Mouse (Mus musculus) embryonic facial prominence, embryonic 15.5 days (tissue): ENCODE data around the gene Slit3. TPM values are rescaled to one million over a fixed set of nuclear protein-coding genes. Genes with fewer than 3 reads are reported as not detected.

Experiments
- ATAC-seq: fragments of 200-750 bp; cut with Nextera tagmentation; 2 replicates; pipeline ENCODE4 v1.8.0; 2017; ENCODE audit warnings: low read depth, moderate TSS enrichment; ENCODE audit not compliant: insufficient number of reproducible peaks, low FRiP score, low TSS enrichment
- H3K27ac ChIP-seq: fragments of 300-500 bp; sonication (generic); replicated peaks from 2 replicates; pipeline ENCODE4 v1.5.1; 2015; ENCODE audit warnings: mild to moderate bottlenecking, inconsistent platforms
- H3K27me3 ChIP-seq: fragments of 300-500 bp; sonication (generic); 2 replicates; pipeline ENCODE4 v1.6.1; 2015; ENCODE audit warnings: inconsistent platforms
- H3K36me3 ChIP-seq: fragments of 300-500 bp; sonication (generic); 2 replicates; pipeline ENCODE4 v1.6.1; 2015; ENCODE audit warnings: mild to moderate bottlenecking, inconsistent platforms
- H3K4me1 ChIP-seq: fragments of 300-500 bp; sonication (generic); 2 replicates; pipeline ENCODE4 v1.6.1; 2015; ENCODE audit warnings: inconsistent platforms
- H3K4me2 ChIP-seq: fragments of 300-500 bp; sonication (generic); replicated peaks from 2 replicates; pipeline ENCODE4 v1.6.1; 2015; ENCODE audit warnings: mild to moderate bottlenecking, inconsistent platforms
- H3K4me3 ChIP-seq: fragments of 300-500 bp; sonication (generic); replicated peaks from 2 replicates; pipeline ENCODE4 v1.5.1; 2015; ENCODE audit warnings: mild to moderate bottlenecking, inconsistent platforms
- H3K9ac ChIP-seq: fragments of 300-500 bp; sonication (generic); 2 replicates; pipeline ENCODE4 v1.6.1; 2015; ENCODE audit warnings: inconsistent platforms
- H3K9me3 ChIP-seq: fragments of 300-500 bp; sonication (generic); replicated peaks from 2 replicates; pipeline ENCODE4 v1.6.1; 2016; ENCODE audit warnings: inconsistent platforms
- WGBS: fragments of 180-500 bp; shearing (Covaris S2); methylation state at CpG from one replicate; pipeline ENCODE4 v1.1.7; 2015; 5-methylcytosine and 5-hydroxymethylcytosine counted together
- polyA plus RNA-seq: library from polyadenylated mRNA; unstranded; fragments of >200 nt; fragmentation: Nextera tagmentation; extraction: Ambion mirVana; gene quantifications from 2 replicates; pipeline ENCODE4 v1.2.1, GENCODE M21; 2015

Slit3 gene
- polyA plus RNA-seq, 1 experiment from 2014 or later = 27.6 TPM

GRCm38 (mm10) chr11:35124489-35125107 is 3.6 kb downstream of the Slit3 start:
- Histone ChIP-seq H3K9me3 (no peaks in the 10 kb centered on the region), H3K27ac (peak overlapping the region; percentile 71), H3K4me1 (peaks cover 64% of the 10 kb centered on the region), H3K36me3 (no peaks in the 10 kb centered on the region), H3K9ac (no peak overlapping the region), H3K27me3 (peaks cover 9% of the 10 kb centered on the region; the same call in 1 of the 2 replicates), H3K4me3 (0 out of 2 replicates have a peak overlapping the region, but pooled peaks have one; percentile 4), H3K4me2 (peak overlapping the region; percentile 60; the same call in 1 of the 2 replicates)
- 42% methylated on average over 17 of the region's 17 CpGs for WGBS
- no peak for ATAC-seq

GRCm38 (mm10) chr11:35125108-35125490 is 4.1 kb downstream of the Slit3 start:
- H3K9me3 ChIP-seq = no peaks in the 10 kb centered on the region
- peaks cover 9% of the 10 kb centered on the region; the same call in 1 of the 2 replicates for H3K27me3 ChIP-seq
- peaks cover 61% of the 10 kb centered on the region for H3K4me1 ChIP-seq
- no peak overlapping the region for H3K4me3 ChIP-seq
- WGBS = 22% methylated on average over 10 of the region's 10 CpGs
- 0 out of 2 replicates have a peak overlapping the region, but pooled peaks have one; percentile 13 for H3K4me2 ChIP-seq
- no peak overlapping the region for H3K9ac ChIP-seq
- ATAC-seq = no peak
- peak overlapping the region; percentile 71 for H3K27ac ChIP-seq
- no peaks in the 10 kb centered on the region for H3K36me3 ChIP-seq

- H3K36me3 ChIP-seq = no peaks in the 10 kb centered on the region
- 80% methylated on average over 5 of the region's 5 CpGs for WGBS
- peaks cover 8% of the 10 kb centered on the region; the same call in 1 of the 2 replicates for H3K4me1 ChIP-seq
- no peaks in the 10 kb centered on the region for H3K27me3 ChIP-seq
- no peak overlapping the region for H3K9ac ChIP-seq
- no peak overlapping the region for H3K4me2 ChIP-seq
- ATAC-seq = no peak
- H3K4me3 ChIP-seq = no peak overlapping the region
- no peaks in the 10 kb centered on the region for H3K9me3 ChIP-seq
- no peak overlapping the region for H3K27ac ChIP-seq
Measured at GRCm38 (mm10) chr11:35131740-35132139, 10.7 kb downstream of the Slit3 start.

- Histone ChIP-seq H3K9me3 (no peaks in the 10 kb centered on the region), H3K27me3 (no peaks in the 10 kb centered on the region), H3K4me1 (0 out of 2 replicates have a peak, but pooled peaks cover 13% of the 10 kb centered on the region), H3K4me2 (no peak overlapping the region), H3K9ac (no peak overlapping the region), H3K4me3 (no peak overlapping the region), H3K36me3 (no peaks in the 10 kb centered on the region), H3K27ac (peak overlapping the region; percentile 34; the same call in 1 of the 2 replicates)
- 76% methylated on average over 9 of the region's 9 CpGs for WGBS
- no peak for ATAC-seq
Measured at GRCm38 (mm10) chr11:35136625-35137024, 15.6 kb downstream of the Slit3 start.

- Histone ChIP-seq H3K4me2 (no peak overlapping the region), H3K36me3 (no peaks in the 10 kb centered on the region), H3K4me3 (no peak overlapping the region), H3K27me3 (no peaks in the 10 kb centered on the region), H3K9me3 (no peaks in the 10 kb centered on the region), H3K27ac (no peak overlapping the region), H3K4me1 (peaks cover 23% of the 10 kb centered on the region), H3K9ac (no peak overlapping the region)
- no peak for ATAC-seq
- WGBS = 42% methylated on average over 6 of the region's 6 CpGs
Measured at GRCm38 (mm10) chr11:35140092-35140491, 19.1 kb downstream of the Slit3 start.

- Histone ChIP-seq H3K4me1 (peaks cover 19% of the 10 kb centered on the region), H3K9me3 (no peaks in the 10 kb centered on the region), H3K36me3 (no peaks in the 10 kb centered on the region), H3K9ac (no peak overlapping the region), H3K4me3 (no peak overlapping the region), H3K4me2 (no peak overlapping the region), H3K27ac (no peak overlapping the region), H3K27me3 (no peaks in the 10 kb centered on the region)
- WGBS = 65% methylated on average over 5 of the region's 5 CpGs
- ATAC-seq = no peak
Measured at GRCm38 (mm10) chr11:35142202-35142601, 21.2 kb downstream of the Slit3 start.

GRCm38 (mm10) chr11:35142698-35143360 is 21.8 kb downstream of the Slit3 start:
- Histone ChIP-seq H3K4me1 (peaks cover 16% of the 10 kb centered on the region), H3K9ac (no peak overlapping the region), H3K27ac (no peak overlapping the region), H3K4me2 (no peak overlapping the region), H3K9me3 (no peaks in the 10 kb centered on the region), H3K4me3 (no peak overlapping the region), H3K36me3 (no peaks in the 10 kb centered on the region), H3K27me3 (no peaks in the 10 kb centered on the region)
- peak; percentile 54 for ATAC-seq
- WGBS = 57% methylated on average over 7 of the region's 7 CpGs

- Histone ChIP-seq H3K9ac (no peak overlapping the region), H3K27ac (no peak overlapping the region), H3K4me2 (no peak overlapping the region), H3K4me1 (peaks cover 23% of the 10 kb centered on the region), H3K36me3 (no peaks in the 10 kb centered on the region), H3K9me3 (no peaks in the 10 kb centered on the region), H3K27me3 (no peaks in the 10 kb centered on the region), H3K4me3 (no peak overlapping the region)
- no peak for ATAC-seq
- WGBS = 92% methylated on average over 11 of the region's 11 CpGs
Measured at GRCm38 (mm10) chr11:35147818-35148445, 26.9 kb downstream of the Slit3 start.

GRCm38 (mm10) chr11:35151539-35151951 is 30.5 kb downstream of the Slit3 start:
- H3K27me3 ChIP-seq = no peaks in the 10 kb centered on the region
- H3K4me3 ChIP-seq = no peak overlapping the region
- ATAC-seq = 0 out of 2 replicates have a peak, but pooled peaks have one; percentile 45
- peaks cover 49% of the 10 kb centered on the region for H3K4me1 ChIP-seq
- 28% methylated on average over 13 of the region's 13 CpGs for WGBS
- H3K27ac ChIP-seq = no peak overlapping the region
- H3K36me3 ChIP-seq = no peaks in the 10 kb centered on the region
- H3K4me2 ChIP-seq = no peak overlapping the region
- H3K9ac ChIP-seq = no peak overlapping the region
- no peaks in the 10 kb centered on the region for H3K9me3 ChIP-seq

GRCm38 (mm10) chr11:35152875-35153274 is 31.9 kb downstream of the Slit3 start:
- 0 out of 2 replicates have a peak, but pooled peaks have one; percentile 6 for ATAC-seq
- H3K27me3 ChIP-seq = no peaks in the 10 kb centered on the region
- no peaks in the 10 kb centered on the region for H3K36me3 ChIP-seq
- WGBS = 66% methylated on average over 2 of the region's 2 CpGs
- H3K27ac ChIP-seq = no peak overlapping the region; the same call in 1 of the 2 replicates
- peaks cover 55% of the 10 kb centered on the region for H3K4me1 ChIP-seq
- H3K4me3 ChIP-seq = no peak overlapping the region
- H3K9me3 ChIP-seq = no peaks in the 10 kb centered on the region
- no peak overlapping the region for H3K4me2 ChIP-seq
- H3K9ac ChIP-seq = no peak overlapping the region

- WGBS = 45% methylated on average over 5 of the region's 5 CpGs
Measured at GRCm38 (mm10) chr11:35154449-35154848, 33.4 kb downstream of the Slit3 start.

More at GRCm38 (mm10) chr11:35154449-35154848, 33.4 kb downstream of the Slit3 start:
- Histone ChIP-seq H3K4me3 (no peak overlapping the region), H3K4me1 (peaks cover 55% of the 10 kb centered on the region), H3K4me2 (no peak overlapping the region), H3K27ac (peak overlapping the region; percentile 45), H3K9me3 (no peaks in the 10 kb centered on the region), H3K36me3 (no peaks in the 10 kb centered on the region), H3K9ac (no peak overlapping the region), H3K27me3 (no peaks in the 10 kb centered on the region)
- ATAC-seq = no peak
